Mouse (Mus musculus): Measurements from ENCODE around the gene Gm20388. TPM values are rescaled to one million over a fixed set of nuclear protein-coding genes. Genes with fewer than 3 reads are reported as not detected.
A peak's percentile ranks its signal among the peaks of the same experiment; 100 is the strongest.
"Not testable (repeated sequence)": the region's sequence is repeated elsewhere in the genome, so short reads cannot be mapped to it uniquely, and the experiment has no call there.

Gene Gm20388
- polyA plus RNA-seq, 1 experiment from 2014 or later = not detected

DNA sequence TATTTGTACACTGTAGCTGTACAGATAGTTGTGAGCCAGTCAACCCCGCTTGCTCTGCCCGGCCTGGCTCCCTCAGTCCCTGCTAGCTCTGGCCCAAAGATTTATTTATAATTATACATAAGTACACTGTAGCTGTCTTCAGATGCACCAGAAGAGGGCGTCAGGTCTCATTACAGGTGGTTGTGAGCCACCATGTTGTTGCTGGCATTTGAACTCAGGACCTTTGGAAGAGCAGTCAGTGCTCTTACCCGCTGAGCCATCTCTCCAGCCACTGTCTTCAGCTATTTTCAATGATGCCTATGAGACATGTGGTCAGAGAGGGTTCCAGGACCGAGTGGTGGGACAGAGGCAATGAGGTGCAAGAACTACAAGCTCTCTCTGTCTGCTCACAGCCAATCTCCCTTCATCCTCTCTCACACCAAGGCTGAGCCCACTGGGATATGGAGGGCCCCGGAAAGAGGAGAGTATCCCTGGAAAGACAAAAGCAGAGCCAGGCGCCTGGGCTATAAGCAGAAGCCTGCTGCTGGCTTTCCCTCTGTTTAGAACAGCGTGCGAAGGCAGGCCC lies 1757.4 kb downstream of the Gm20388 start:
- H3K27ac ChIP-seq (ENCODE audit: low read length) = 0 out of 2 replicates have a peak overlapping the region, but pooled peaks have one; percentile 38
- not testable (repeated sequence) for H3K4me2 ChIP-seq (ENCODE audit: low read depth, low read length); H3K4me3 ChIP-seq (ENCODE audit: low read length); ATAC-seq (ENCODE audit: low read depth); H3K9me3 ChIP-seq (ENCODE audit: control insufficient read depth, low read length); H3K36me3 ChIP-seq (ENCODE audit: control insufficient read depth, insufficient read depth, low read length); H3K27me3 ChIP-seq (ENCODE audit: control insufficient read depth, insufficient read depth, low read depth, low read length); H3K9ac ChIP-seq (ENCODE audit: low read length)
- 75% methylated on average over 9 of the region's 9 CpGs for WGBS
- H3K4me1 ChIP-seq (replicated peaks; ENCODE audit: control insufficient read depth, insufficient read depth, low read length) = peaks cover 21% of the 10 kb centered on the region

DNA sequence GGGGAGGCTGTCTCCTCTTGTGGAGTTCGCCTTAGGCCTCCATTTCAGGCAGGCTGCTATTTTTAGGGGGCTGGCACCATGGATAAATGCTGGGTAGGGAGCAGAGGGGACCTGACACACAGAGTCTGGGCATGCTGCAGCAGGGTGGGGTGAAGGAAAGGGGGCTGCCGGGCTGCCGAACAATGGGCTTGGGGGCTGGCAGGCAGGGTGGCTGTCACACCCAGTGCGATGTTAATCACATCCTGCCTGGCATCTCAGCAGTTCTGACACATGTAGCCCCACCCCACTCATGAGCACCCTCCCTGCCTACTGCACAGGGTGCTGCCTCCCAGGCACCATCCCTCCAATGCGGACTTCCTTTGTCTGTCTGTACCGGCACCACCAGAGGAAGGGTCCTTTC lies 1757.9 kb downstream of the Gm20388 start:
- no peaks in the 10 kb centered on the region for H3K9me3 ChIP-seq (ENCODE audit: control insufficient read depth, low read length)
- H3K4me3 ChIP-seq (ENCODE audit: low read length) = no peak overlapping the region
- H3K4me1 ChIP-seq (replicated peaks; ENCODE audit: control insufficient read depth, insufficient read depth, low read length) = peaks cover 23% of the 10 kb centered on the region
- ATAC-seq (ENCODE audit: low read depth) = no peak
- no peak overlapping the region for H3K9ac ChIP-seq (ENCODE audit: low read length)
- no peaks in the 10 kb centered on the region for H3K27me3 ChIP-seq (ENCODE audit: control insufficient read depth, insufficient read depth, low read depth, low read length)
- H3K27ac ChIP-seq (ENCODE audit: low read length) = 0 out of 2 replicates have a peak overlapping the region, but pooled peaks have one; percentile 38
- WGBS = 45% methylated on average over 6 of the region's 6 CpGs
- H3K4me2 ChIP-seq (ENCODE audit: low read depth, low read length) = no peak overlapping the region
- H3K36me3 ChIP-seq (ENCODE audit: control insufficient read depth, insufficient read depth, low read length) = no peaks in the 10 kb centered on the region

DNA sequence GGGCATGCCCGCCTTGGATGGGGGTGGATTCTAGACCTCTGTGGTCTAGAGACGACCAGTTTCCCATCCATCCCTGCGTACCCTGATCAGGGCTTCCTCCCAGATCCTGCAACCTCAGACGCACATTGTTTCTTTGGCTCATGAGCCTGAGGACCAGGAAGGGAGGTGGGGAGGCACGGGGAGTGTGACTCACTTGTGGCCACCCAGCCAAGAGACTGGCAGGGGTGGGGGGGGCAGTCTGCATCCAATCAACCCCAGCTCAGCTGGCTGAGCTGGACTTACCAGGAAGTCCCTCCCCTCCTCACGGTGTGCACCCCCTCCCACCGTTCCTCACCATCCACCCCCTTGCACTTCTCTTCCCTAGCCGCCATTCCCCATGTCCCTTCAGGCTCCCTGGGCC lies 1758.6 kb downstream of the Gm20388 start:
- Histone ChIP-seq H3K27me3 (ENCODE audit: control insufficient read depth, insufficient read depth, low read depth, low read length) (no peaks in the 10 kb centered on the region), H3K36me3 (ENCODE audit: control insufficient read depth, insufficient read depth, low read length) (no peaks in the 10 kb centered on the region), H3K27ac (ENCODE audit: low read length) (no peak overlapping the region), H3K4me3 (ENCODE audit: low read length) (no peak overlapping the region), H3K9me3 (ENCODE audit: control insufficient read depth, low read length) (no peaks in the 10 kb centered on the region), H3K4me2 (ENCODE audit: low read depth, low read length) (no peak overlapping the region), H3K4me1 (replicated peaks; ENCODE audit: control insufficient read depth, insufficient read depth, low read length) (peaks cover 25% of the 10 kb centered on the region), H3K9ac (ENCODE audit: low read length) (no peak overlapping the region; the same call in 1 of the 2 replicates)
- 11% methylated on average over 8 of the region's 8 CpGs for WGBS
- no peak for ATAC-seq (ENCODE audit: low read depth)

DNA sequence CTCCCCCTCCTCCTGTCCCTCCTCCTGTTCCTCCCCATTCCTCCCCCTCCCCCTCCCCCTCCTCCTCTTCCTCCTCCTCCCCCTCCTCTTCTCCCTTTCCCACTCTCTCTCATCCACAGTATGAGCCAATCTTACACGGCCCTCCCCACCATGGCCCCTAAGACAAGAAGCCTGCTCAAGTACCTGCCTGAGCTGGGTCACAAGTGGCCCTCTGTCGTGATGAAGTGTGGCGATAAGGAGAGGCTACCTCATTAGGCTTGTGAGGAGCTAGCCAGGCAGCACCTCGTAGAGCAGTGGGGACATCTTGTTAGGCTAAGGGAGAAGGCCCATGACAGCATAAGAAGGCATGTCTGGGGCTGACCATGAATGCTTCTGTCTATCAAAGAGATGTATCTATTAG lies 1762.5 kb downstream of the Gm20388 start:
- Histone ChIP-seq H3K9me3 (ENCODE audit: control insufficient read depth, low read length) (no peaks in the 10 kb centered on the region), H3K27me3 (ENCODE audit: control insufficient read depth, insufficient read depth, low read depth, low read length) (no peaks in the 10 kb centered on the region), H3K4me1 (replicated peaks; ENCODE audit: control insufficient read depth, insufficient read depth, low read length) (peaks cover 14% of the 10 kb centered on the region; the same call in 1 of the 2 replicates), H3K4me3 (ENCODE audit: low read length) (no peak overlapping the region), H3K9ac (ENCODE audit: low read length) (no peak overlapping the region), H3K4me2 (ENCODE audit: low read depth, low read length) (no peak overlapping the region), H3K36me3 (ENCODE audit: control insufficient read depth, insufficient read depth, low read length) (no peaks in the 10 kb centered on the region), H3K27ac (ENCODE audit: low read length) (no peak overlapping the region)
- ATAC-seq (ENCODE audit: low read depth) = peak; percentile 69
- 39% methylated on average over 4 of the region's 4 CpGs for WGBS

DNA sequence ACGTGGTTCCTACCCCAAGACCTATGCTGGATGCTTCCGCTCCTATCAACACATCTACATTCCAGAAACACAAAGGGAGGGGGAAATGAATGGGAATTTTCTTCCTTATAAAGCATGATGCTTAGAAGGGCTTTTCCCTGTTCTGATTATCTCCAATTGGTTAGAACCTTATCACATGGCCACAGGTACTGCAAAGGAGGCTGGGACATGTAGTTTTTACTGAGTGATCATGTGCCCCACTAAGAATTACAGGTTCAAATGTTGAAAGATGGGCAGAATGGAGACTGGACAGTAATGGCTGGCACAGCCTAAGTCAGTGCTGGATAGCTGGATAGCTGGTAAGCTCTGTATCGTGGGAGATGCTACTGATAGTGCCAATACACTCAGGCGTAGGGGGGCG lies 1763.3 kb downstream of the Gm20388 start:
- 56% methylated on average over 5 of the region's 5 CpGs for WGBS
- ATAC-seq (ENCODE audit: low read depth) = peak; percentile 37; the same call in 1 of the 2 replicates

DNA sequence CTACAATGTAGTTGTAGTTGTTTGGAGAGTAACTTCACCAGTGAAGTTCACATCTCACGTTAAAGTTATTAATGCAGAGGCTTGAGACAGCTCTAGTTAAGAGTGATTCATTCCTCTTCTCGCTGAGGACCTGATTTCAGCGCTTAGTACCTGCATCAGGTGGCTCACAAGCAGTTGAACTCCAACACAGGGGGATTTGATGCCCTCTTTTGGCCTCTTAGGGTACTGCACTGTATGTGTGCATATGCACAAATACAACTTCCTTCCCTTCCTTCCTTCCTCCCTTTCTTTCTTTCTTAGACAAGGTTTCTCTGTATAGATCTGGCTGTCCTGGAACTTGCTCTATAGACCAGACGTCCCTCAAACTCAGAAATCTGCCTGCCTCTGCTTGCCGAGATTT lies 1763.9 kb downstream of the Gm20388 start:
- 55% methylated on average over 5 of the region's 5 CpGs for WGBS

More for the DNA sequence above, 1763.3 kb downstream of the Gm20388 start:
- H3K27me3 ChIP-seq (ENCODE audit: control insufficient read depth, insufficient read depth, low read depth, low read length) = no peaks in the 10 kb centered on the region
- no peak overlapping the region for H3K9ac ChIP-seq (ENCODE audit: low read length)
- H3K27ac ChIP-seq (ENCODE audit: low read length) = no peak overlapping the region
- H3K4me2 ChIP-seq (ENCODE audit: low read depth, low read length) = no peak overlapping the region
- no peak overlapping the region for H3K4me3 ChIP-seq (ENCODE audit: low read length)
- H3K4me1 ChIP-seq (replicated peaks; ENCODE audit: control insufficient read depth, insufficient read depth, low read length) = peaks cover 11% of the 10 kb centered on the region; the same call in 1 of the 2 replicates
- H3K9me3 ChIP-seq (ENCODE audit: control insufficient read depth, low read length) = no peaks in the 10 kb centered on the region
- H3K36me3 ChIP-seq (ENCODE audit: control insufficient read depth, insufficient read depth, low read length) = no peaks in the 10 kb centered on the region

DNA sequence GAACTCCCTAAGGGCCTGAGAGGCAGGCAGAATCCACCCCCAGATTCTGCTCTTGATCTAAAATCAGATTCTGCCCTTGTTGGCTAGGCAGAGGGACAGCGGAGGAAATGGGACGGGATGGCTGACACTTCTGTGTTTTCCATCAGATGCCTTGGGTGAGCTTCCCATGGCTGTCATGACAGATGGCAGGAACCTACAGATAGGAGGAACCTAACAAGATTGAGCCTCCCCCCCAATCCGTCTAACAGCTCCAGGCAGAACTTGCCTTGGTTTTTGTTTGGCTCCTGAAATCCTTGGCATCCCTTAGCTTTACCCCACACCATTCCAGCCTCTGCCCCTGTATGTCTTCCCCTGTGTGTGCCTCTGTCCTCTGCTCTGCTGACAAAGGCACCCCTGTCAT lies 1764.5 kb downstream of the Gm20388 start:
- ATAC-seq (ENCODE audit: low read depth) = no peak
- Histone ChIP-seq H3K9me3 (ENCODE audit: control insufficient read depth, low read length) (no peaks in the 10 kb centered on the region), H3K4me1 (replicated peaks; ENCODE audit: control insufficient read depth, insufficient read depth, low read length) (peaks cover 10% of the 10 kb centered on the region; the same call in 1 of the 2 replicates), H3K9ac (ENCODE audit: low read length) (no peak overlapping the region), H3K4me3 (ENCODE audit: low read length) (no peak overlapping the region), H3K36me3 (ENCODE audit: control insufficient read depth, insufficient read depth, low read length) (no peaks in the 10 kb centered on the region), H3K4me2 (ENCODE audit: low read depth, low read length) (no peak overlapping the region), H3K27me3 (ENCODE audit: control insufficient read depth, insufficient read depth, low read depth, low read length) (no peaks in the 10 kb centered on the region), H3K27ac (ENCODE audit: low read length) (no peak overlapping the region)
- WGBS = 70% methylated on average over 3 of the region's 3 CpGs

More for the DNA sequence above, 1763.9 kb downstream of the Gm20388 start:
- H3K27ac ChIP-seq (ENCODE audit: low read length) = no peak overlapping the region
- H3K9me3 ChIP-seq (ENCODE audit: control insufficient read depth, low read length) = no peaks in the 10 kb centered on the region
- no peaks in the 10 kb centered on the region for H3K36me3 ChIP-seq (ENCODE audit: control insufficient read depth, insufficient read depth, low read length)
- H3K4me1 ChIP-seq (replicated peaks; ENCODE audit: control insufficient read depth, insufficient read depth, low read length) = peaks cover 10% of the 10 kb centered on the region; the same call in 1 of the 2 replicates
- no peaks in the 10 kb centered on the region for H3K27me3 ChIP-seq (ENCODE audit: control insufficient read depth, insufficient read depth, low read depth, low read length)
- no peak overlapping the region for H3K9ac ChIP-seq (ENCODE audit: low read length)
- ATAC-seq (ENCODE audit: low read depth) = no peak
- no peak overlapping the region for H3K4me2 ChIP-seq (ENCODE audit: low read depth, low read length)
- no peak overlapping the region for H3K4me3 ChIP-seq (ENCODE audit: low read length)

DNA sequence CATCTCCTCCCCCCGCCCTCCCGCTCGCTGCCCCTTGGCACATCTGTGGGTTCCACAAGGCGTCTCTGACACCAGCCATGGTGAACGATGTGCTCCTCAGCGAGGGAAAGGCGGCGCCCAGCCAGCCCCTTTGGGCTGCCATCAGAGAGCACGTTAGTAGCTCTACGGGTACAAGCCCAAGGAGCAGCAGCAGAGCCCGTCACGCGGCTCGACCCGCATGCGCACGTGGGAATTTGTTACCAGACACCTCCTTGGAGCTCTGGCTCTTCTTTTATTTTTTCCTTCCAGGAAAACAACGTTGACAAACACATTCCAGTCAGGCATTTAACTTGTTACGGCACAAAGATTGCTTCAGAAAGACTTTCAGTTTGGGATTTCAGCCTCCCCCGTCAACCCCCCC lies 1765.1 kb downstream of the Gm20388 start:
- no peaks in the 10 kb centered on the region for H3K36me3 ChIP-seq (ENCODE audit: control insufficient read depth, insufficient read depth, low read length)
- WGBS = 31% methylated on average over 20 of the region's 20 CpGs
- no peak overlapping the region for H3K4me3 ChIP-seq (ENCODE audit: low read length)
- no peaks in the 10 kb centered on the region for H3K27me3 ChIP-seq (ENCODE audit: control insufficient read depth, insufficient read depth, low read depth, low read length)
- peaks cover 10% of the 10 kb centered on the region; the same call in 1 of the 2 replicates for H3K4me1 ChIP-seq (replicated peaks; ENCODE audit: control insufficient read depth, insufficient read depth, low read length)
- peak; percentile 41; the same call in 1 of the 2 replicates for ATAC-seq (ENCODE audit: low read depth)
- no peak overlapping the region for H3K9ac ChIP-seq (ENCODE audit: low read length)
- no peak overlapping the region for H3K27ac ChIP-seq (ENCODE audit: low read length)
- no peaks in the 10 kb centered on the region for H3K9me3 ChIP-seq (ENCODE audit: control insufficient read depth, low read length)
- H3K4me2 ChIP-seq (ENCODE audit: low read depth, low read length) = peak overlapping the region; percentile 17; the same call in 1 of the 2 replicates

DNA sequence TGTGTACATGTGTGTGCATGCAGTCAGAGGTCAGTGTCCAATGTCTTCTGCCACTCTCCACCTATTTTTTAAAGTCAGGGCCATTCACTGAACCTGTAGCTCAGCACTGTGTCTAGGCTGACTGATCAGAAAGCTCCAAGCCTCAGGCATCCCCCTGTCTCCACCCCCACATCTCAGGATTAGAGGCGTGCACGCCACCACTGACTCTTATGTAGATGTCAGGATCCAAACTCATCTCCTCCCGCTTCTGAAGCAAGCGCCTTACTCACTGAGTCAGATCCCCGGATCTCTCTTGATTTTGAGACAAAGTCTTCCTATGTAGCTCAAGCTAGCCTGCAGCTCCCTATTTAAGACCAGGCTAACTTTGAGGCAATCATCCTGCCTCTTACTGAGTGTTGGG lies 1768.1 kb downstream of the Gm20388 start:
- H3K36me3 ChIP-seq (ENCODE audit: control insufficient read depth, insufficient read depth, low read length) = no peaks in the 10 kb centered on the region
- 59% methylated on average over 5 of the region's 5 CpGs for WGBS
- no peak overlapping the region for H3K4me2 ChIP-seq (ENCODE audit: low read depth, low read length)
- H3K4me1 ChIP-seq (replicated peaks; ENCODE audit: control insufficient read depth, insufficient read depth, low read length) = peaks cover 4% of the 10 kb centered on the region; the same call in 1 of the 2 replicates
- H3K9ac ChIP-seq (ENCODE audit: low read length) = no peak overlapping the region
- no peak for ATAC-seq (ENCODE audit: low read depth)
- H3K27ac ChIP-seq (ENCODE audit: low read length) = no peak overlapping the region
- no peaks in the 10 kb centered on the region for H3K9me3 ChIP-seq (ENCODE audit: control insufficient read depth, low read length)
- no peak overlapping the region for H3K4me3 ChIP-seq (ENCODE audit: low read length)
- H3K27me3 ChIP-seq (ENCODE audit: control insufficient read depth, insufficient read depth, low read depth, low read length) = no peaks in the 10 kb centered on the region
